In the genomic region with DNA sequence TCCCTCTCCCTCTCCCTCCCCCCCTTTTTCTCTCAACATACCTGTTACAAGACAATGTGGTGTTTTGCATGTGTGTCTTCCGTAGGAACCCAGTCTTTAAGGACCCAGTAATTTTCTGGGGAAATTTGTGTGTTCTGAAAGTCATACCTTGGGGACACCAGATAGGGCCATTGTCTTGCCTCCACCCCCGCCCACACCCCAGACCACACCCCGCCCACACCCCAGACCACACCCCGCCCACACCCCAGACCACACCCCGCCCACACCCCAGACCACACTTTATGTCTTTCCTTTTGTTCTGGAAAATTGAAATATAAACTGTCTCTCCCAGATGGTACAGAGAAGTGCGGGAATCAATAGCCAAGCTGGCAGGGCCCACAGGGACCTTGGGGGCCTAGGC, we compare ENCODE assay signal across 1 mouse cellular context.
TF ChIP-seq lines count a peak whose summit lies in the region.

No protein-coding gene starts in this region.

TF ChIP-seq in MEL, 35 proteins besides CTCF, POLR2A, EP300 and RAD21:
- TF ChIP-seq GATA1 (IDR thresholded peaks at IDR 0.05; ENCODE audit: low read depth, low read length) (no peak), HCFC1 (IDR thresholded peaks at IDR 0.05; ENCODE audit: low read depth, low read length) (no peak), MAX (IDR thresholded peaks at IDR 0.05; ENCODE audit: low read length) (no peak)
